ENCODE assay signal across 8 mouse cellular contexts in the genomic region with DNA sequence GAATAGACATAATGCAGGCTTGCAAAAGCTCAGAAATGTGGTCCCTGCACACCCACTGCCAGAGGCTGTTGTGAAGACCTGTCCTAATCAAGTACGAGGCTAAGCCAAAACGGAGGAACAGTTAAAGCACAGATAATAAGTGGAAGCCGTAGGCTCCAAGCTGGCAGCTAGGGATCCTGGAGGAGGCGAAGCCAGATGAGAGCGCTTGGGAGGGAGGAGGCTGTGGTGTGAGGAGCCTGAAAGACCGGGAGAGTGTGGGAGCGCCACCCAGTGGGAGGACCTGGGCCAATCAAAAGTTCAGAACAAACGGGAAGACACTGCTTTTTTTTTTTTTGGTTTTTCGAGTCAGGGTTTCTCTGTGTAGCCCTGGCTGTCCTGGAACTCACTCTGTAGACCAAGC. TPM values are rescaled to one million over a fixed set of nuclear protein-coding genes. Genes with fewer than 3 reads are reported as not detected.
DNase-seq lines count a peak whose midpoint lies in the region; ATAC-seq and TF ChIP-seq lines count a peak whose summit lies in the region.

No protein-coding gene starts in this region.

- TF ChIP-seq EP300 in stomach, postnatal 0 days (optimal IDR thresholded peaks at IDR 0.05): no peak

- H3K36me3 ChIP-seq in kidney, embryonic 14.5 days (ENCODE audit: control insufficient read depth, insufficient read depth, low read length): no peaks in the 10 kb centered on the region
- H3K36me3 ChIP-seq in limb, embryonic 13.5 days: no peaks in the 10 kb centered on the region
- no peaks in the 10 kb centered on the region for H3K36me3 ChIP-seq in midbrain, embryonic 16.5 days (ENCODE audit: control insufficient read depth, insufficient read depth, low read length)
- H3K36me3 ChIP-seq in stomach, postnatal 0 days (ENCODE audit: control insufficient read depth, insufficient read depth, low read length): no peaks in the 10 kb centered on the region

- DNase-seq in 416B (ENCODE audit: low read depth) (peak; percentile 82), ZHBTc4 (ENCODE audit: low read depth, low spot score) (peak; percentile 89)
- DNase-seq in embryo, embryonic 11 days: peak; percentile 89
- DNase-seq in heart, adult 11 months: peak; percentile 97
- DNase-seq in stomach, postnatal 0 days (ENCODE audit: low spot score): peak; percentile 86

- H3K9me3 ChIP-seq in kidney, embryonic 14.5 days (ENCODE audit: control insufficient read depth, low read length): no peaks in the 10 kb centered on the region
- no peaks in the 10 kb centered on the region for H3K9me3 ChIP-seq in limb, embryonic 13.5 days
- no peaks in the 10 kb centered on the region for H3K9me3 ChIP-seq in midbrain, embryonic 16.5 days (replicated peaks; ENCODE audit: control insufficient read depth, low read length, poor library complexity, severe bottlenecking)
- H3K9me3 ChIP-seq in stomach, postnatal 0 days (ENCODE audit: control insufficient read depth, low read length): no peaks in the 10 kb centered on the region

- H3K4me3 ChIP-seq in kidney, embryonic 14.5 days (ENCODE audit: low read length): no peak overlapping the region
- no peak overlapping the region for H3K4me3 ChIP-seq in limb, embryonic 13.5 days
- H3K4me3 ChIP-seq in midbrain, embryonic 16.5 days (ENCODE audit: low read depth, low read length): no peak overlapping the region
- H3K4me3 ChIP-seq in stomach, postnatal 0 days (ENCODE audit: low read depth, low read length): no peak overlapping the region

- no peak overlapping the region for H3K27ac ChIP-seq in kidney, embryonic 14.5 days (ENCODE audit: low read depth, low read length)
- no peak overlapping the region for H3K27ac ChIP-seq in limb, embryonic 13.5 days
- H3K27ac ChIP-seq in midbrain, embryonic 16.5 days (ENCODE audit: low read length): no peak overlapping the region
- H3K27ac ChIP-seq in stomach, postnatal 0 days (replicated peaks): no peak overlapping the region

- H3K4me2 ChIP-seq in kidney, embryonic 14.5 days (replicated peaks; ENCODE audit: low read depth, low read length): peak overlapping the region; percentile 22; the same call in 1 of the 2 replicates
- H3K4me2 ChIP-seq in limb, embryonic 13.5 days (replicated peaks): peak overlapping the region; percentile 41
- no peak overlapping the region for H3K4me2 ChIP-seq in midbrain, embryonic 16.5 days (ENCODE audit: low read length)
- no peak overlapping the region for H3K4me2 ChIP-seq in stomach, postnatal 0 days (replicated peaks; ENCODE audit: low read depth)

- 2% methylated on average over 9 of the region's 9 CpGs for WGBS in kidney, embryonic 14.5 days
- 4% methylated on average over 9 of the region's 9 CpGs for WGBS in limb, embryonic 13.5 days
- 1% methylated on average over 9 of the region's 9 CpGs for WGBS in midbrain, embryonic 16.5 days
- 1% methylated on average over 9 of the region's 9 CpGs for WGBS in stomach, postnatal 0 days

- no peaks in the 10 kb centered on the region for H3K27me3 ChIP-seq in kidney, embryonic 14.5 days (ENCODE audit: control insufficient read depth, insufficient read depth, low read length)
- no peaks in the 10 kb centered on the region for H3K27me3 ChIP-seq in limb, embryonic 13.5 days
- no peaks in the 10 kb centered on the region for H3K27me3 ChIP-seq in midbrain, embryonic 16.5 days (ENCODE audit: control insufficient read depth, insufficient read depth, low read depth, low read length)
- no peaks in the 10 kb centered on the region for H3K27me3 ChIP-seq in stomach, postnatal 0 days (ENCODE audit: control insufficient read depth, insufficient read depth, low read length)

- H3K9ac ChIP-seq in kidney, embryonic 14.5 days (ENCODE audit: low read depth, low read length): peak overlapping the region; percentile 12; the same call in 1 of the 2 replicates
- no peak overlapping the region for H3K9ac ChIP-seq in limb, embryonic 13.5 days
- H3K9ac ChIP-seq in midbrain, embryonic 16.5 days (ENCODE audit: low read depth, low read length): no peak overlapping the region
- no peak overlapping the region for H3K9ac ChIP-seq in stomach, postnatal 0 days (ENCODE audit: low read length)

- peaks cover 10% of the 10 kb centered on the region for H3K4me1 ChIP-seq in kidney, embryonic 14.5 days (ENCODE audit: control insufficient read depth, insufficient read depth, low read length)
- peaks cover 11% of the 10 kb centered on the region for H3K4me1 ChIP-seq in limb, embryonic 13.5 days
- no peaks in the 10 kb centered on the region for H3K4me1 ChIP-seq in midbrain, embryonic 16.5 days (ENCODE audit: control insufficient read depth, insufficient read depth, low read length)
- no peaks in the 10 kb centered on the region for H3K4me1 ChIP-seq in stomach, postnatal 0 days (replicated peaks; ENCODE audit: control insufficient read depth, insufficient read depth)

- ATAC-seq in kidney, embryonic 14.5 days (ENCODE audit: low FRiP score, low TSS enrichment): peak; percentile 46
- 0 out of 2 replicates have a peak, but pooled peaks have one; percentile 34 for ATAC-seq in limb, embryonic 13.5 days (ENCODE audit: low FRiP score, low read depth)
- ATAC-seq in midbrain, embryonic 16.5 days: 0 out of 2 replicates have a peak, but pooled peaks have one; percentile 51
- ATAC-seq in stomach, postnatal 0 days (ENCODE audit: low FRiP score, low TSS enrichment): peak; percentile 51; the same call in 1 of the 2 replicates

- TF ChIP-seq CTCF in stomach, postnatal 0 days (IDR thresholded peaks at IDR 0.05; ENCODE audit: low read depth): peak; percentile 80

RNA-seq across cellular contexts. Expression of gene Dpep1, which starts 4.6 kb away (rescaled TPM):
- 0.61 and 0.99 TPM in 2 replicates for polyA plus RNA-seq in kidney, embryonic 14.5 days (2014; fragmentation: Nextera tagmentation; extraction: Ambion mirVana)
- 2.4 and 2.5 TPM in 2 replicates for polyA plus RNA-seq in limb, embryonic 13.5 days (2015; fragmentation: Nextera tagmentation; extraction: Ambion mirVana)
- 0.14 and 0.40 TPM in 2 replicates for polyA plus RNA-seq in midbrain, embryonic 16.5 days (2015; fragmentation: Nextera tagmentation; extraction: Ambion mirVana)
- polyA plus RNA-seq in stomach, postnatal 0 days (2015; fragmentation: Nextera tagmentation; extraction: Ambion mirVana): 10.0 and 13.6 TPM in 2 replicates

RNA-seq across cellular contexts. Expression of gene Chmp1a, which starts 21.9 kb away (rescaled TPM):
- polyA plus RNA-seq in kidney, embryonic 14.5 days (2014; fragmentation: Nextera tagmentation; extraction: Ambion mirVana): 78.5 and 85.2 TPM in 2 replicates
- polyA plus RNA-seq in limb, embryonic 13.5 days (2015; fragmentation: Nextera tagmentation; extraction: Ambion mirVana): 151 and 155 TPM in 2 replicates
- polyA plus RNA-seq in midbrain, embryonic 16.5 days (2015; fragmentation: Nextera tagmentation; extraction: Ambion mirVana): 231 and 232 TPM in 2 replicates
- polyA plus RNA-seq in stomach, postnatal 0 days (2015; fragmentation: Nextera tagmentation; extraction: Ambion mirVana): 153 and 157 TPM in 2 replicates

RNA-seq across cellular contexts. Expression of gene Spata33, which starts 22.0 kb away (rescaled TPM):
- 5.1 and 5.8 TPM in 2 replicates for polyA plus RNA-seq in kidney, embryonic 14.5 days (2014; fragmentation: Nextera tagmentation; extraction: Ambion mirVana)
- 4.9 and 7.0 TPM in 2 replicates for polyA plus RNA-seq in limb, embryonic 13.5 days (2015; fragmentation: Nextera tagmentation; extraction: Ambion mirVana)
- polyA plus RNA-seq in midbrain, embryonic 16.5 days (2015; fragmentation: Nextera tagmentation; extraction: Ambion mirVana): 7.0 and 8.5 TPM in 2 replicates
- polyA plus RNA-seq in stomach, postnatal 0 days (2015; fragmentation: Nextera tagmentation; extraction: Ambion mirVana): 0.91 and 0.94 TPM in 2 replicates

RNA-seq across cellular contexts. Expression of gene Sult5a1, which starts 32.6 kb away (rescaled TPM):
- polyA plus RNA-seq in kidney, embryonic 14.5 days (2014; fragmentation: Nextera tagmentation; extraction: Ambion mirVana): 8.3 and 8.7 TPM in 2 replicates
- 26.1 and 30.6 TPM in 2 replicates for polyA plus RNA-seq in limb, embryonic 13.5 days (2015; fragmentation: Nextera tagmentation; extraction: Ambion mirVana)
- polyA plus RNA-seq in midbrain, embryonic 16.5 days (2015; fragmentation: Nextera tagmentation; extraction: Ambion mirVana): 0.40 and 0.42 TPM in 2 replicates
- polyA plus RNA-seq in stomach, postnatal 0 days (2015; fragmentation: Nextera tagmentation; extraction: Ambion mirVana): 7.8 and 9.3 TPM in 2 replicates

RNA-seq across cellular contexts. Expression of gene Cdk10, which starts 34.0 kb away (rescaled TPM):
- polyA plus RNA-seq in kidney, embryonic 14.5 days (2014; fragmentation: Nextera tagmentation; extraction: Ambion mirVana): 33.5 and 36.4 TPM in 2 replicates
- 37.9 and 39.9 TPM in 2 replicates for polyA plus RNA-seq in limb, embryonic 13.5 days (2015; fragmentation: Nextera tagmentation; extraction: Ambion mirVana)
- polyA plus RNA-seq in midbrain, embryonic 16.5 days (2015; fragmentation: Nextera tagmentation; extraction: Ambion mirVana): 53.8 and 54.4 TPM in 2 replicates
- polyA plus RNA-seq in stomach, postnatal 0 days (2015; fragmentation: Nextera tagmentation; extraction: Ambion mirVana): 16.1 and 16.7 TPM in 2 replicates

Comparison
In these comparisons a context has a peak if more than half of its experiments do, and no peak if none do; other contexts are left out.
1. H3K4me2 ChIP-seq: peak in kidney, embryonic 14.5 days (single experiment) and limb, embryonic 13.5 days (single experiment); none in midbrain, embryonic 16.5 days (single experiment) and stomach, postnatal 0 days (single experiment).
2. Peak in every context shown above with its lines, with median percentiles within 50 percentile points of each other: DNase-seq and ATAC-seq.